Mouse (Mus musculus) adrenal gland, adult 18-20 months (tissue): Measurements from ENCODE around the gene Lin37. TPM values are rescaled to one million over a fixed set of nuclear protein-coding genes. Genes with fewer than 3 reads are reported as not detected.
A peak's percentile ranks its signal among the peaks of the same experiment; 100 is the strongest.

Source experiments
- DNase-seq, 2 experiments: peaks; one replicate each; pipeline ENCODE4 v3.0.0; 2021 to 2022; ENCODE audit warnings: low spot score in 2 of 2
- total RNA-seq, 2 experiments: library from RNA; stranded (reverse); gene quantifications; 1 replicate in 1 of 2; 2 replicates in 1 of 2; pipeline ENCODE4 v1.2.3; 2021

The Lin37 gene
- total RNA-seq, 2 experiments from 2014 or later = 47.0 to 59.3 TPM

DNA sequence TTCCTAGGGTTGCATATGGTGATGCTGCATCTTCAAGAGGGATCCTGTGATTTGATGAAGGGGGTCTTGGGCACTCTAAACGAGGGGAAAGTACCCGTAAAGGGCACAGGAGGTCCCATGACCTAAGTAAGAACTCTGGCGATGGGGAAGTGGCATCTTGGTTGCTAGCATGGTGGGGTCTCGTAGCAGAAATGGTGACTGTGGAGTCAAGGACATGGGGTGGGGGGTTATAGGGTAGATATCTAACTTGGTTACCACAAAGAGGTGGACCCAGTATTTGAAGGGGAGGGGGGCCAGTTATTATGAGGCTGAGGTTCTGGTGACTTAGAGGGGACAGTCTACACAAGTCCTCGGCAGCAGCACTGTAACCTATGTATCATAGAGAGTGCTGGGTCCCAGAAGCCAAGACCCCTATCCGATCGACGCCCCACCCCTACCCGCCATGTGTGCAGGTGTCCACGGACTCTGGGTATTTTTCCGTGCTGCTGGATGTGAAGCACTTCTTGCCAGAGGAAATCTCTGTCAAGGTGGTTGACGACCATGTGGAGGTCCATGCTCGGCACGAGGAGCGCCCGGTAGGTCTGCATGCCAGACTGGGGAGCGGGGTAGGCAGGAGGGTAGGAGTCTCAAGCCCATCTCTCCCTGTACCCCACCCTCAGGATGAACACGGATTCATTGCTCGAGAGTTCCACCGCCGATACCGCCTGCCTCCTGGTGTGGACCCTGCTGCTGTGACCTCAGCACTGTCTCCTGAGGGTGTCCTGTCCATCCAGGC, 5.6 kb downstream of the Lin37 start:
- no peak for DNase-seq

- peak; percentile 67 to 70 for DNase-seq
Measured at GRCm38 (mm10) chr7:30553021-30553589, 6.5 kb downstream of the Lin37 start.

GRCm38 (mm10) chr7:30552102-30553020, 7.3 kb downstream of the Lin37 start, which contains the start of the genes Hspb6 and Proser3:
TSS of gene Hspb6 (plus strand) at chr7:30552178.
TSS of gene Proser3 (minus strand) at chr7:30552299.
- peak; percentile 86 to 87 for DNase-seq

GRCm38 (mm10) chr7:30551445-30552101, 8.1 kb downstream of the Lin37 start:
- no peak for DNase-seq

DNA sequence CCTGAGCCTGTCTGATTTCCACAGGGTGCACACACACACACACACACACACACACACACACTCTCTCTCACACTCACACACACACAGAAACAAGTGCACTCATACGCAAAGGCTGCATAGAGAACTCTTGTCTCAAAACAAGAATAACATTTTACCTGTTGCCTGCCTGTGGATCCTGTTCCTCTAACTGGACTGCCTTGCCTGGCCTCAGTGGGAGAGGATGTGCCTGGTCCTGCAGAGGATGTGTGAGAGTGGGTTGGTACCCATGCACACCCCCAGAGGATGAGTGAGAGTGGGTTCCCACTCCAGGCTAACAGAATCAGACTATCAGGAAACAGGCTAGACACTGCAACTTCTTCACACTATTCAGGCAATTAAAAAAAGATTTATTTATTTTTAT, 9.0 kb downstream of the Lin37 start:
- no peak for DNase-seq

DNA sequence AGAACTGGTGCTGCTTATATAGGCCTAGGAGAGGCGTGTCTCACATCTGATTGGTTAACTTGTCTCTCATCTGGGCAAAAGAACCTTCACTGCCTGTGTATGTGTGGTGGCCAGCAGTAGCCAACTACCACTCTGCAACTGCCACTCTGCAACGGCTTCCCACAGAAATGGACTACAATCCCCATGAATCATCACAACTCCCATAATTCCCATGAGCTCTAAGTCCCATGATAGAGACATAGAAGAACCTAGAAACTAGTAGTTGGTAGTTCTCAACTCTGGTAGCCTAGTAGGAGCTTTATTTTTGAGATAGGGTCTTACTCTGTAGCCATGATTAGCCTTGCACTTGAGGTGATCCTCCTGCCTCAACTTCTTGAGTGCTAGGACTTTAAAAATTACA, 9.8 kb downstream of the Lin37 start:
- DNase-seq = no peak

GRCm38 (mm10) chr7:30544327-30544726, 15.3 kb downstream of the Lin37 start:
- no peak for DNase-seq

DNA sequence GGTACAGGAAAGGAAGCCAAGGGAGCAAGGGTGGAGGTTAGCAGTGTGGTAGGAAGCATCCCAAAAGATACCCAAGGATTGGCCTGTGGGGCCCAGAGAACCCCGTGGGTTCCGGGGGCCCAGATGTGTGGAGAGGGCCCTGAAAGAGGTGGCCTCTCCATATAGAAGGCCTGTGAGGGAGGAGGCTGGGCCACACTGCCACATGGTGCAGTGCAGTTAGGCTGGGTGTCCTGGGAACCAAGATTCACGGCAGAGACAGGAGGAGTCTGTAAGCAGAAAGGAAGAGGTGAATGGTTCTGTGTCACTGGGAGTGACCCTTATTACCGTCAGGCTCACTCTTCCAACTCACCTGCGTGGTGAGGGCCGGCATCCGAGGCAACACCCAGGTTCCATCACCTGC, 19.1 kb downstream of the Lin37 start:
- no peak for DNase-seq

GRCm38 (mm10) chr7:30534633-30535577, 24.7 kb downstream of the Lin37 start, which contains the start of gene Arhgap33:
TSS of gene Arhgap33 (minus strand) at chr7:30535060.
- peak; percentile 90 to 94 for DNase-seq

GRCm38 (mm10) chr7:30533941-30534632, 25.6 kb downstream of the Lin37 start:
- DNase-seq = no peak

GRCm38 (mm10) chr7:30532931-30533330, 26.7 kb downstream of the Lin37 start:
- DNase-seq = no peak

DNA sequence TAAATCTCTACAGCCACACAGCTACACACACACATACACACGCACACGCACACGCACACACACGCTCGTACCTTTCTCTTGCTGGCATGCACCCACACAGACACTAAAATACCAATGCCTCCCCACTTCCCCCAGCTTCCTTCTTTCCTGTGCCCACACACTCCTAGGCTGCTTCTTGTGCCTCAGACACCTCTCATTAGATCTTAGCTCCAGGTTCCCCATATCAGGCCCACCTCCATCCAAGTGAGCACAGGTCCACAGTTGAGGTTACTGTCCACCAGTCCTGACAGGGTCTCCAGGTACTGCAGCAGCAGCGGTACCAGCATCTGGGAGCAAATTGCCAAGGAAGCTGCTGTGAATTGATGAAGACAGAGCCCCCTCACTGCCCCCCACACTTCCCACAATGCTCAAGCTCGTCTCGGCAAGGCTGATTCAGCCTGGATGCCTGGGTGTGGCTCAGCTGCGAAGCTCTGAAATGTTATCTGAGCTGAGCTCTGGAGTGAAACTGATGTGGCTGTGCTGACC, 28.3 kb downstream of the Lin37 start:
- no peak for DNase-seq

DNA sequence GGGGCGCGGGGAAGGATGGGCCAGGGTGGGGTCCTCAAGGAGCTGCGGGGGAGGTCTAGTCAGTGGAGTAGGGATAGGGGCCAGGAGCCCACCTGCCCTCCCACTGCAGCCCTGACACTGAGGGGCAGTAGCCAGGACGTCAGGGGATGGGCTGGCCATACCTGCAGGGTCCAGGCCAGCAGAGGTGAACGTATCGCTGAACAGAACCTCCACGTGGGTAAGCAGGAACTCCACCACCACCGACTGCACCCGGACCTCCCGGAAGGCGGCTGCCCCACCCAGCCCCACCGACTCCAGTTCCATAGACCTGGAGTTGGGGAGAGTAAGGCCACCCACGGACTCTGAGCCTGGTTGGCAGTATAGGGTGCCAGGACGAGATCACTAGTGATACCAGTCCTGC, 32.7 kb downstream of the Lin37 start:
- DNase-seq = no peak

GRCm38 (mm10) chr7:30526399-30526798, 33.2 kb downstream of the Lin37 start:
- DNase-seq = no peak

- DNase-seq = no peak
Measured at GRCm38 (mm10) chr7:30525954-30526353, 33.7 kb downstream of the Lin37 start.

DNA sequence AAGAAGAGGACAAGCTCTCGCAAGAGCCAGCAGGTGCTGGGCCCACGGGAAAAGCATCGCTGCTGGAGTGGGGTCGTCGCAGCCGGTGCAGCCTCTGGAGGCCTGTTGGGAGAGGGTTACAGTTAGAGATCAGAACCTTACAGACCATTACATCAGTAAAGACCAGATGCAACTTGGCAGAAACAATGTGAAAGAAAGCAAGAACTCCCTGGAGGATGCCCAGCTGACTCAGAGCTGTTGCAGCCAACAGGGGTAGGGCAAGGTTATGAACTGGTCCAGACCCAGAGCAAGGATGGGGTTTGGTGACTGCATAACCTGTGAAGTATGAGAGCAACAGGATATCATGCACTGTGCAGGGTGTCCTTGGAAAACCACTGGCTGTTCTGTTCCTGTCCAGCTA, 35.2 kb downstream of the Lin37 start:
- DNase-seq = no peak

DNA sequence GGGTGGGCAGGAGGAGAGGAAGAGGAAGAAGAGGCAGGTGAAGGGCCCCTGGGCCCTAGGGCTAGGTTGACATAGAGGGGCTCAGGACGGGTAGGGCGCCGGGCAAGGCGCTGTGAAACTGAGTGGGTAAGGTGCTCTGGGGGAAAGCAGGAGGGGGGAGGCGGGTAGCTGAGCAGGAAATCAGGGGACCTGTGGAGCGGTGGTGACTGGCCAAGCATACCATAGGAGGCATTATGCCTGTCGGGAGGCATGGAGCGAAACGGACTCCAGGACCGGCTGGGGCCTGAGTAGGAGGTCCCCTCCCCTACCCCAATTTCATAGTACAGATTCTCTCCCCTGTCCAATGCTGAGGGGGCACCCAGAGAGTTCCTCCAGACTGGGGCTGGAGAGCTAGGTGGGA, 36.8 kb downstream of the Lin37 start:
- no peak for DNase-seq

DNA sequence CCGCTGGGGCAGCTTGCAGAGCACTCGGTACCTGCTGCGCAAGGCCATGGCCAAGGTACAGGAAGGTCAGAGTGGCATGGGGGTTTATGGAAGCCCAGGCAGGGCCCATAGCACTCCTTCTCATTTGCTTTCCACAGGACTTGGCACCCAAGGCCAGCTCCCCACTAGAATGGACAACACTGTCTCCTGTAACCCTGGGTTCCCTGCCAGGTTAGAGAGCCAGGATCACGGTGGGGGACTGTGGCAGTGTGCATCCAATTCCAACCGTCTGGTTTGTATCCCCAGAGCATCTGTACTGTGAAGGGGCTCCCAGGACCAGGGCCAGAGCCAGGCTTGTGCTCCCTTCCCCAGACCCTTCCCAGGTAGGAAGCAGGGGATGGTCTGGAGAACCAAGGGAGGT, 38.8 kb downstream of the Lin37 start:
- no peak for DNase-seq

- no peak for DNase-seq
Measured at GRCm38 (mm10) chr7:30520396-30520795, 39.2 kb downstream of the Lin37 start.
